30 mouse cellular contexts compared by ENCODE assay signal in the genomic region with DNA sequence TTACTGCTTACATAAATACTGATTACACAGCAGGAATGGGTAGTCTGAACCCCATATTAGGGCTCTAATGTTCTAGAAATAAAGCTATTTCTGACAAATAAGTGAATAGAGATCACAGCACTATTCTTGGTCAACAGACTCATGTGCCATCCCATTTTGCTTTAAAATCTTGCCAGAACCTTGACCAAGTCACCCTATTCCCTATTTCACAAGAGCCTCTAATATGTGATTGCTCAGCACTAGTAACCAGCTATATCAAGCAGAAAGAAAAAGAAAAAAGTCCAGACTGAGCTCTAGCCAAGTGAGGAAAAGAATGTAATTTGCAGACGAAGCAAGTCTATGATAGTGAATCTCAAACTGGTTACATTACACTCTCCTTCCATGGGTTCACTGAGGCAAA. TPM values are rescaled to one million over a fixed set of nuclear protein-coding genes. Genes with fewer than 3 reads are reported as not detected.
"Had no signal": no experiment of that assay in that cellular context is flagged by ENCODE, and none has a peak within 500 bp of the region (broad histone marks: within the 10 kb centered on the region; RNA-seq: fewer than 3 reads in every experiment).

No protein-coding gene starts in this region.

- H3K27me3 ChIP-seq: limb, embryonic 13.5 days; neural tube, embryonic 12.5 days; neural tube, embryonic 15.5 days had no signal

- H3K9ac ChIP-seq: limb, embryonic 13.5 days; liver, embryonic 14.5 days; liver, postnatal 0 days; neural tube, embryonic 12.5 days; neural tube, embryonic 15.5 days had no signal

- H3K36me3 ChIP-seq: limb, embryonic 10.5 days; limb, embryonic 13.5 days; neural tube, embryonic 12.5 days; neural tube, embryonic 15.5 days had no signal

- ATAC-seq: inflammation-experienced regulatory T-cells, adult 6 months; intestine, embryonic 16.5 days; liver, postnatal 0 days had no signal

- H3K4me2 ChIP-seq: limb, embryonic 13.5 days; liver, embryonic 11.5 days; midbrain, embryonic 11.5 days; neural tube, embryonic 12.5 days; neural tube, embryonic 15.5 days had no signal

- H3K4me1 ChIP-seq: limb, embryonic 10.5 days; limb, embryonic 13.5 days; neural tube, embryonic 12.5 days; neural tube, embryonic 15.5 days had no signal

- H3K4me3 ChIP-seq: layer of hippocampus, adult 2 months; limb, embryonic 10.5 days; limb, embryonic 13.5 days; neural tube, embryonic 12.5 days; neural tube, embryonic 15.5 days had no signal

- H3K9me3 ChIP-seq: limb, embryonic 10.5 days; limb, embryonic 13.5 days; neural tube, embryonic 12.5 days; neural tube, embryonic 15.5 days had no signal

- DNase-seq: kidney, postnatal 25 days; layer of hippocampus, adult 9-11 months; liver, postnatal 0 days; lung, postnatal 36 days; midbrain, embryonic 14.5 days; right cerebral cortex, adult 18-20 months; right cerebral cortex, postnatal 14 days; right cerebral cortex, postnatal 4 days; thymus, postnatal 25 days had no signal

- H3K27ac ChIP-seq: kidney, postnatal 0 days; layer of hippocampus, adult 2 months; limb, embryonic 10.5 days; limb, embryonic 13.5 days; liver, embryonic 14.5 days; neural tube, embryonic 12.5 days; neural tube, embryonic 15.5 days; stomach, postnatal 0 days had no signal

RNA-seq across cellular contexts. Expression of a gene that starts 13.7 kb away (rescaled TPM):
- total RNA-seq: megakaryocyte-erythroid progenitor cell, adult 5-6 weeks had no signal
- polyA plus RNA-seq: inflammation-experienced regulatory T-cells, adult 6 months; liver, postnatal 0 days had no signal

RNA-seq across cellular contexts. Expression of a gene that starts 40.7 kb away (rescaled TPM):
- total RNA-seq: layer of hippocampus, adult 2 months; layer of hippocampus, postnatal 25 days; left cerebral cortex, adult 18-20 months; left cerebral cortex, postnatal 25 days; megakaryocyte progenitor cell, adult 5-6 weeks; megakaryocyte-erythroid progenitor cell, adult 5-6 weeks; midbrain, postnatal 0 days had no signal
- polyA plus RNA-seq: inflammation-experienced regulatory T-cells, adult 6 months; intestine, embryonic 16.5 days; kidney, postnatal 0 days; large intestine, adult 2 months; limb, embryonic 10.5 days; limb, embryonic 13.5 days; liver, embryonic 11.5 days; liver, embryonic 14.5 days; liver, postnatal 0 days; midbrain, embryonic 11.5 days; midbrain, embryonic 14.5 days; midbrain, postnatal 0 days; neural tube, embryonic 12.5 days; neural tube, embryonic 15.5 days; stomach, embryonic 14.5 days; thymus, postnatal 0 days had no signal
